Mouse (Mus musculus) v-Abl transformed pro-B cells (cell line): ENCODE data around the gene Ncmap.

Source experiments
- in situ Hi-C, 2 experiments: fragments of 400-800 bp; cut with MboI; formaldehyde crosslinking; loops; one replicate each; pipeline ENCODE4 v1.15.1; 2025; ENCODE audit not compliant: unreplicated experiment in 2 of 2

Gene Ncmap

DNA sequence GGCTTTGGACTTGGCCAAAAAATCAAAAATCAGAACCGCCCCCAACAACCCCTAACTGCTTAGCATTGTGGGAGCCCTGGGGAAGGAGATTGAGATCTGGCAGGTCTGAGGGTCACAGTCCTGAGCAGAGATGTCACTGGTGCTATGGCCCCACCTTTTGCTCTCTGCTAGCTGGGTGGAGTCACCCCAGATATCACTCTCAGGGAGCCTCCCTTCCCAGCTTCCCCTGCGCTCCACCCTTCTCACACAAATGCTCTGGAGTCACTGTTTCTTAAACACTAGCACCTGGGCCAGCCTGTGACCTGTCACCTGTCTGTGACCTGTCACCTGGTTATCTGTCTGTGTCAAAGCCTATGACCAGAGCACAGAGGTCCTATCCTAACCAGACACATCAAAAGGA, 6.9 kb upstream of the Ncmap start:
- in situ Hi-C loops = no loop called here

DNA sequence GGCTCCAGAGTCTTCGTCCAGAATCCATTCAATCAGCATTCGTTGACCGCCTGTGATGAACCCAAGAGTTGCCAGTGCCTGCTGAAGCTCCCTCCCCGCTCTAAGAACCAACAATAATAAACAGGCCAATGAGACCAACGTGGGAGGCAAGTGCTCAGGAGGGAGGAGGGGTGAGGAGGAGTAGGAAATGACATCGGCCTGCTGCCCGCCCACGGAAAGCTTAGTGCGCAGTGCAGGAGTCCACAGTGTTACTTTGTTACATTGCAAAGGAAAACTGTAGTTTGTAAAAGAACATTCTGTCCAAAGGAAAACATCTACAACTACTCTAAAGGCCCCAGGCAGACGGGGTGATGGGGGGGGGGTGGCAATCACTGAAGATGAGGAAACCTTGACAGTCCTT, 6.0 kb upstream of the Ncmap start:
- in situ Hi-C loops = no loop called here

DNA sequence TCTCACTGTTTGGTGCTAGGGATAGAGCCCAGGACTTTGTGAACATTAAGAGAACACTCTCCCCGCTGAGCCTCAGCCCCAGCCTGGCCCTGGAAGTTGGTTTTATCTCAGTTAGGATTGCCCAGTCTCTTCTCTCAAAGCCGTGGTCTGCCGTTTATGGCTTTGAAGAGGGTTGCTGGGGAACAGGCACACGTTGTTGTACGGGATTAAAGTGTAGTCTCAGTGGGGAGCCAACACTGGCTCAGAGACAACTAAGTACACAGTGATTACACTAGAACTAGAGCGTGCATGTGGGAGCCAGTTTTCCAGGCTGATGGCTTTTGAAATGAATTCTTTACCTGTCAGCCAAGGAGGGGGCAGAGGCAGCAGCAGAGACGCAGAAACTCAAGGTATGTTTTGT, 3.9 kb upstream of the Ncmap start:
- in situ Hi-C loops = no loop called here

DNA sequence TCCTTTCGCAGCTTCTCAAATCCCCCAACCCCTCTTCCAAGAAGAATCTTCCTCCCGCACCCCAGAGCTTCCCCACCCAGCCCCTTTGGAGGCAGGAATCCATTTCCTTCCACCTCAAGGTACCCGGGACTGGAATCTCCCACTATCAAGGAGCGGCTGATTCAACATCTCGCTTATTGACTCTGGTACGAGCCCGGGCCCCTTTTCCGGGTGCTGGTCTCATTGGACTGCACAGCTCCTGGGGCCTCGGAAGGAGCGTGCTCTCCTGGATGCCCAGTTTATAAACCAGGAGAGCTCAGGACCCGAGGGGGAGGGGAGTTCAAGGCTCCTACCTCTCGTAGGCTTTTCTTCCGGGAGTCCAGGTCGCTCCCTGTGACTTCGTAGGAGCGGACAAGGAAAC, 476 bp downstream of the Ncmap start:
- in situ Hi-C loops = no loop called here

DNA sequence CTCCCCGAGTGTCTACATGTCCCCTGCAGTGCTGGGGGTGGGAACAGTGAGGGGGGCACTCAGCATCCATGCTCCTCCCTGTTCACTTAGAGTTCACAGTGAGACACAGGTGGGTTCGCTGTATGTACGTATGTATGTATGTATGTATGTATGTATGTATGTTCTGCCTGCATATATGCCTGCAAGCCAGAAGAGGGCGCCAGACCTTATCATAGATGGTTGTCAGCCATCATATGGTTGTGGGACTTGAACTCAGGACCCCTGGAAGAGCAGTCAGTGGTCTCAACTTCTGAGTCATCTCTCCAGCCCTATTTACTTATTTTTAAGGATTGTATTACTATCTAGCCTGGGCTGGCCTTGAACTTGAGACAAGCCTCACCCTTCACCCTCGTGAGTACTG, 1.7 kb downstream of the Ncmap start:
- in situ Hi-C loops = no loop called here

- in situ Hi-C loops = no loop called here
These were observed 2.7 kb downstream of the Ncmap start for GRCm38 (mm10) chr4:135395375-135395774.

DNA sequence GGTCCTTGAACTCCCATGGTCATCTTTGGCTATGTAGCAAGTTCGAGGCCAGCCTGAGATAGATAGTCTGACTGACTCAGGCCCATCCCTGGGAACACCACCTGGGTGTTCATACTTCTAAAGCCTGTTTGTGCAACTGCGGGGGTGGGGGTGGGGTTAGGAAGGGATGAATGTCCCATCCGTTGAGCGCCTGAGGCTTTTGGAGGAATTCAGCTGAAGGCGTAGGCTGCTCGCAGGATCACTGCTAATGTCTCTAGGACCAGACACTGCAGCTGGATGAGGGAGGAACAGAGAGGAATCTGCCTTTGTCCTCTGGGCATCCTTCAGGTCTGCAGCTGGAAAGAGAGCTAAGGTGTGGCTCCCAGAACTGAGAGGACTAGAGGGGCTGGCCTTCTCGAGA, 3.4 kb downstream of the Ncmap start:
- in situ Hi-C loops = no loop called here

- in situ Hi-C loops = no loop called here
These were observed 4.6 kb downstream of the Ncmap start for GRCm38 (mm10) chr4:135393381-135393780.

DNA sequence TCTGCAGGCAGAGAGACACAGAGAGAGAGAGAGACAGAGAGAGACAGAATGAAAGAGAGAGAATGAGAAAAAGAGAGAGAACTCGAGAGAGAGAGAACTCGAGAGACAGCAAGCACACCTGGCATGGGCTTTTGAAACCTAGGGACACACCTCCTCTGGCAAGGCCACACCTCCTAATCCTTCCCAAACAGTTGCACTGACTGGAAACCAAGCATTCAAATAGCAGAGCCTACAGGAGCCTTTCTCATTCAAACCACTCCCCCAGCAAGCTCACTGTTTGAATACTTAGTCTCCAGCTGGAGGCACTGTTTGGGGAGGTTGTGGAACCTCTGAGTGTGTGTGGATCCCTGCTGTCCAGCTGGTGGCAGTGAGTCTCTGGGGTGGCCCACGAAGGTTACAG, 5.2 kb downstream of the Ncmap start:
- in situ Hi-C loops = no loop called here

- in situ Hi-C loops = no loop called here
These were observed 7.0 kb downstream of the Ncmap start for GRCm38 (mm10) chr4:135391014-135391413.

DNA sequence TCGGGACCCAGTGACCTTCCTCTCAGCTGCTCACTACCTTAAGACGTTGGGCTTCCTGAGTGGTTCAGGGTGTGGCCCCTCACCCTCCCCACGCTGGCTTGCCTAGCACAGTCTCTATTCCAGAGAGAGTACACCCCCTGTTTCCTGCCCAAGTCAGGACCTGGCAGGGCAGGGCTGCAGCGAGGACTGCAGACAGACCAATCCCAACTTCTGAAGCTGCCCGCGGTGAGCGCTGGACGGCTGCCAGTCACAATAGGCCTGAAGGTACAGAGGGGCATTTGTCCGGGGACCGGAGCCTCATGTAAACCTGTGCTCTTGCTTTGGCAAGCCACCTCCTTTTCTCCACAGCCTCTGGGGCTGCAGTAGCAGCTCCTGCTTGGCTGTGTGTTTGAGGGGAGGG, 12.4 kb downstream of the Ncmap start:
- in situ Hi-C loops = loop anchor here in 1 of 2 experiments (10.0 kb wide), 1 partner anchor 119 kb away; no protein-coding TSS in a partner anchor

- in situ Hi-C loops = loop anchor here (5.0 to 10.0 kb wide), 2 partner anchors 122 to 285 kb away; no protein-coding TSS in a partner anchor
These were observed 15.7 kb downstream of the Ncmap start for GRCm38 (mm10) chr4:135382316-135382715.

DNA sequence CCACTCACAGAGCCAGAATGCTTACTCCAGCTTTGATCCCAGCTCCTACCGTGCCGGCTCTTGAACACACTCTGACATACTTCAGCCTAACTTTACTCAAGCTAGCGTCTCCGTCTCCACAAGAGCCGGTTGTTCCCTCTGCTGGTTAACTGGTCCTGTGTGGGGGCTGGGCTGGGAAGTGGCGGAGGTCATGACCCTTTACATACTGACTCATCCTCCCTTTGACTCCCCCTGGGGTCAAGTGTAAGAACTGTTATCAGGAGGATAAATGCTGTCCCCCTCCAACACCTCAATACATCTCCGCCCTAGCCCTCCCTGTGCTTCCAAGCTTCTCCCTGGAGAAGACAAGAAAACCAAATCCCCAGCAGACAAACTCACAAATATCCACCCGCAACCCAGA, 16.7 kb downstream of the Ncmap start:
- in situ Hi-C loops = loop anchor here (5.0 to 10.0 kb wide), 2 partner anchors 123 to 286 kb away; no protein-coding TSS in a partner anchor

GRCm38 (mm10) chr4:135377241-135377640, 20.8 kb downstream of the Ncmap start:
- in situ Hi-C loops = no loop called here

DNA sequence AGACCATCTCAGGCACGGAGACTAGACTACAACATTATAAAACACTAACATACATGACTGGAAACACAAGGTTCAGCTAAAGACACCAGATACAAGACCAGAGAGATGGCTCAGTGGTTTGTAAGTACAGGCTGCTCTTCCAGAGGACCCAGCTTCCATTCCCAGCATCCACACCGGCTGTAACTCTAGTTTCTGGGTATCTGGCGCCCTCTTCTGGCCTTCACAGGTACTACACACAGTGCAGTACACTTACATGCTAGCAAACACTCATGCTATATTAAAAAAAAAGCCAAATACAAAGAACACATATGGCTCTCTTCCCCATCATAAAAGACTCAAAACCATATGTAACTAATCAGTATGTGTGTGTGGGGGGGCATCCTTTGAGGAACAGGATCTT, 22.6 kb downstream of the Ncmap start:
- in situ Hi-C loops = no loop called here

- in situ Hi-C loops = no loop called here
These were observed 24.7 kb downstream of the Ncmap start for GRCm38 (mm10) chr4:135373299-135373698.

DNA sequence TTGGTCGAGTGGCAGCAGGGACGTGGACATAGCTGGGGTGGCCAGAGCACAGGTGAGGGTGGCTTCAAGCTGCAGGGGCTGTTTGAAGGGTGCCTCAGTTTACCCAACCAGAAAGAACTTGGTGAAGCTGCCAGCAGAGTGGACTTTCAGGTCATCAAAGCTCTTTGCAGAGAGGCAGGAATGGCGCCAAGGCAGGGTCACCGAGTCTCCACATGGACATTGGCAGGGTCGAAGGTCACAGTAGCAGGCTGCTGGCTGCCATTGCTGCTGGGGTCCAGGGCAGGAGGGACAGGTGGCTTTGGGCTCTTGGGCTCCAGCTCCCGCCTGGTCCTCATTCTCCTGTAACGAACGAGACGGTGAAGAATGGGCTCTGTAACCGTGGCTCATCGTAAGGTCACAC, 27.7 kb downstream of the Ncmap start:
- in situ Hi-C loops = no loop called here

GRCm38 (mm10) chr4:135362828-135363227, 35.2 kb downstream of the Ncmap start:
- in situ Hi-C loops = no loop called here

DNA sequence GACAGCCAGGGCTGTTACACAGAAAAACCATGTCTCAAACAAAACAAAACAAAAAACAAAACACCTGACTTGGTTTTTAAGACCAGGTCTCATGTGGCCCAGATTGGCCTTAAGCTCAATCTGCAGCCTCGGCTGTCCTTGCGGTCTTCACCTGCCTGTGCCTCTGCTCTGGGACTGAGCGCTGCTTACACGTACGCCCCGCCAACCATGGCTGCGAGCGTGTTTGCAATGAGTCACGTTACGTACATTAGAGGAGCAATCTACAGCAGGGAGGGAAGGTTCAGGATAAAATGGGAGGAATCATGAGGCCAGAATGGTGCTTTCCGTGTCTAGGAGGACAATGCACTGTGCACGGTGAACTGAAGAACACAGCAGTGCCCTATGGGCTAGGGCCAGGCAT, 36.3 kb downstream of the Ncmap start:
- in situ Hi-C loops = no loop called here

GRCm38 (mm10) chr4:135358736-135359135, 39.3 kb downstream of the Ncmap start:
- in situ Hi-C loops = no loop called here

- in situ Hi-C loops = no loop called here
These were observed 40.7 kb downstream of the Ncmap start for GRCm38 (mm10) chr4:135357221-135357920.

GRCm38 (mm10) chr4:135355886-135356550, 42.0 kb downstream of the Ncmap start:
- in situ Hi-C loops = no loop called here
